Mouse (Mus musculus) olfactory bulb, adult 2 months (tissue): ENCODE results near the gene F3.

Experiments used
- CTCF ChIP-seq: fragments of 200-500 bp; IDR thresholded peaks from 2 replicates; pipeline ENCODE4 v1.5.1; 2012; ENCODE audit warnings: low read depth, mild to moderate bottlenecking, low read length, moderate library complexity; ENCODE audit not compliant: insufficient read depth
- POLR2A ChIP-seq: fragments of 200-500 bp; IDR thresholded peaks from 2 replicates; pipeline ENCODE4 v1.6.1; 2012; ENCODE audit warnings: mild to moderate bottlenecking, low read depth, low read length, moderate library complexity; ENCODE audit not compliant: insufficient read depth

GRCm38 (mm10) chr3:121689697-121690096 is 33.6 kb upstream of the F3 start:
- no peak for TF ChIP-seq CTCF
- no peak for TF ChIP-seq POLR2A
